Mouse (Mus musculus) T-cell, adult 2 months (primary cell): ENCODE measurements at regions not wholly inside any gene's neighbourhood (a gene's known extent, or its start where the extent isn't known, plus 50 kb on each side); places are given as distances from the start of the nearest gene placed in this dataset.
A peak's percentile ranks its signal among the peaks of the same experiment; 100 is the strongest.

Experiments used
- DNase-seq: peaks from one replicate; pipeline ENCODE4 v3.0.0; 2022; ENCODE audit warnings: low spot score

GRCm38 (mm10) chr3:144378524-144379225, 173.7 kb upstream of the Lmo4 start:
- no peak for DNase-seq

GRCm38 (mm10) chr3:144377626-144378523, 172.9 kb upstream of the Lmo4 start:
- DNase-seq, result no peak

- DNase-seq, result no peak
Observed at GRCm38 (mm10) chr3:144376463-144377402, 171.7 kb upstream of the Lmo4 start.

GRCm38 (mm10) chr3:144375725-144376412, 170.8 kb upstream of the Lmo4 start:
- DNase-seq, result no peak

- DNase-seq, result no peak
Observed at GRCm38 (mm10) chr3:144368300-144368699, 163.3 kb upstream of the Lmo4 start.

GRCm38 (mm10) chr3:144367766-144368116, 162.7 kb upstream of the Lmo4 start:
- no peak for DNase-seq

- DNase-seq, result no peak
Observed at GRCm38 (mm10) chr3:144366976-144367765, 162.2 kb upstream of the Lmo4 start.

- no peak for DNase-seq
Observed at GRCm38 (mm10) chr3:144365894-144366293, 160.9 kb upstream of the Lmo4 start.

DNA sequence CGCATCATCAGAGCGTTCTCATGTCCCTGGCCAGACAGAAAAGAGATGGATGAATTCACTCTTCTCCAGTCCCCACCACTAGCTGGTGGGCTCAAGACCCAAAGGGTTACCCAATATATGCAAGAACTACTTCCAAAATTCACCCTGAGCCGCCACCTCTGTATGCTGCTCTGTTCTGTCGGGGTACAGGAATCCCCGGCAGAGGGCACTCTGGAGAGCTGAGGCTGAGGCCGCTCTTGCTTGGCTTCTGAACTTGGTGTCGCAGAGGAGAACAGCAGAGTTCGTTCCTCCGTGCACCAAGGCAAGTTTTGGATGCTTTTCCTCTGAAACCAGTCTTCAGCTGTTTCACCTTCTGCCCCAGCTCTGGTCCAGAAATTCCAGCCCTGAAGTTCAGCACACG, 157.5 kb upstream of the Lmo4 start:
- peak; percentile 40 for DNase-seq

- no peak for DNase-seq
Observed at GRCm38 (mm10) chr3:144361203-144361978, 156.4 kb upstream of the Lmo4 start.

GRCm38 (mm10) chr3:144356948-144357295, 151.9 kb upstream of the Lmo4 start:
- no peak for DNase-seq

DNA sequence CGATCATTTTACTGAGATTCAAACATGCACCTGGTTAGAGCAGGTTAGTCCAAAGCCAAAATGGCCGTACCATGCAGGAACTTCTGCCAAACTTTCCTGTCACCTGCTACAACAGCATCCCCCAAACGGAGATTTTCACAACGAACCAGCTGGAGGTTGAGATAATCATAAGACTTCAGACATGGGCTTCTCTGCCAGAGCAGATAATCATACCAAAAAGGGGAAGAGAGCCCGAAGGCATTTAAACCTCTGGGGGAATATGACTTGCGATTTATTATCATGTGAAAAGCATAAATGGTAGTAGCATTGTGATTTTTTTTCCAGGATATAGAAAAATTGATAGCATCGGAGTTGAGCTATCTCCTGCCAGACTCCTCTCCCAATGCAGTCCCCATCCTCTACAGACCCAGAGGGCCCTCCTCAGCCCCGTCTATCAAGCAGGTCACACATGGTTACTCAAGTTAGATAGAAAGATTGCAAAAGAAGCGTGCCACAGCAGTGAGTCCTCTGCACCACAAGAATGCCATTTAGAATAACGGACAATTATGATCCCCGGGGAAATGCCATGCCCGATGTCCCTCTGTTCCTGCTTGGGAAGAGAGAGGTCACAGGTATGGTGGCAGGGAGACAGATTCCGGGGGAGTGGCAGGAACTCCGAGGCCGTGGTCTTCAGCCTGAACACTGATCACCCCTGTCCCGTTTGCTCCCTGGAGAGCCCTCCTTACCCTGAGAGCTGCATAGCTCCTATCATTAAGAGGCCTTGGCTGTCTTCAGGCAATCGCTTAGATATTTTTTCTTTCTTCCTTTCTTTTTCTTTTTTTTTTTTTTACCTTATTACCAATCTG, 151.3 kb upstream of the Lmo4 start:
- no peak for DNase-seq

DNA sequence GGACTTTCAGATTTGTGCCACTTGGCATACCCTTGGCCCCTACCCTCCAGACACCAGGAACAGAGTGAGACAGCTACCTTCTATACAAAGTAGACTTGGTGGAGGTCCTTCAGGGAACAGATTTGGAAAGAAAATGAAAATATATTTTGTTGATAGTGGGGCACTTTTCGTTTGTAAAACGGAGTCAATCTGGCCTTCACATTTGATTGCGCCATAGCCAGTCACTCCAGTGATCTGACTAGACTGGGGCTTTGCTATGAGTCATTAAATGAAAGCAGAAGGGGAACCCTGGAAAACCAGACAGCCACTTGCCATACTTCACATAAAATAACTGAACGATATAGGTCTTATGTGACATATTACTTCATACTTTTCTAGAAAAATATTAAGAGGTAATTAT, 147.5 kb upstream of the Lmo4 start:
- no peak for DNase-seq

DNA sequence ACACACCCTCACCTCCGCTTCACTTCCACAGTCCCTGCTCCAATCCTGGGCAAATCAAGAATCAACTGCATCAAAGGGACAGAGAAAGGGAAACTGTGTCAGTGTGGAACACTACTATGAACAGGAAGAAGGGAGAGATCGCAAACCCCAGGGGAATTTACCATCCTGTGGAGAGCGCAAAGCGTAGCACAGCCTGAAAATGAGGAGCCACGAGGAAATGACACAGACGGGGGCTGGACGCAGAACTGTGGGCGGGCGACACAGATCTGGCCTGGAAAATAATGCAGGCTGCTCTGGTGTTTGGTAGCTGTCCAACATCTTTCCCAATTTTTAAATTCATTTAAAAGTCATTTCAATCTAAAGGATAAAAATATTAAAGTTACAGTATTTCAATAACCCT, 143.4 kb upstream of the Lmo4 start:
- no peak for DNase-seq

GRCm38 (mm10) chr3:144335237-144335636, 130.2 kb upstream of the Lmo4 start:
- DNase-seq, result no peak

GRCm38 (mm10) chr3:144334201-144334600, 129.2 kb upstream of the Lmo4 start:
- DNase-seq, result no peak

DNA sequence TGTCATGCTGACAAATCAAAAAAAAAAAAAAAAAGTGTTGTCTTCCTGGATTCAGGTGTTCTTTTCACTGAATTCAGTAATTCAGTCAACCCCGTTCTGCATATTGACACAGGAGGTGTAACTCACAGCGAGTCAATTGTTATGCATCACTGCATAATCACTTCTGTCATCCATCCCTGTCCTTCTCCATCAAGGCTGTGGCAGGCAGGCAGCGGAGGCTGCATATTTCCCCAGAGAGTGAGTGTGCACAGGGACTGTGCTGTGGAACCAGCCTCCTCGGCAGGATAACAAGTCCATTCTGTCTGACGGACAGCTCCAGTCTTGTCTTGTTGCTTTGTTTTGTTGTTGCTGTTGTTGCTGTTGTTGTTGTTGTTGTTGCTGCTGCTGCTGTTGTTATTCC, 127.3 kb upstream of the Lmo4 start:
- DNase-seq, result no peak

- DNase-seq, result no peak
Observed at GRCm38 (mm10) chr3:144329117-144329516, 124.1 kb upstream of the Lmo4 start.

DNA sequence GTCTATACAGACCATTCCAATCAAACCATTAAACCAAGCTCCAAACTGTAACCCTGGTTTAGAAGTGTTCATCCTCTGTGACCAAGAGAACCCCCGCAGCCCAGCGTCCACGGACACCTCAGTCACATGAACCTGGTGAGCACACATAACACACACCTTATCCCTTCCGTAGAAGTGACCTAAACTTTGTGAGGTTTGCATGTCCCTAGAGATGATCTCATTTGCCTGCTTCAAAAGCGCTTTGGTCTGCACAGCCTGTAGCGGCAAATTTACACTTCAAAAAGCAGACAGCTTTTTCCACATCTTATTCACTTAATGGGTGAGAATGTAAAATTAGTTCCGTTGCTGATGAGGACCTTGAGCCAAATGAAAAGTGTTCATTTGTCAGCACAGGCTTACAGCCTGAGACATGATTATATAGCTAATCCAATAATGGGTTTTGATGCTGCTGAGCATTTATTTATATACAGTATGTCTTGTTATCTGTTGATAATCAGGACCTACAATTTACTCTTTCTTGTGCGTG, 122.3 kb upstream of the Lmo4 start:
- DNase-seq, result no peak
